Mouse (Mus musculus) gastrocnemius, adult 8-10 months (tissue): ENCODE results near the gene Vmn2r97. TPM values are rescaled to one million over a fixed set of nuclear protein-coding genes. Genes with fewer than 3 reads are reported as not detected.
"Not testable (repeated sequence)": the region's sequence is repeated elsewhere in the genome, so short reads cannot be mapped to it uniquely, and the experiment has no call there.

ENCODE experiments used
- DNase-seq, 2 experiments: peaks; one replicate each; pipeline ENCODE4 v3.0.0; 2022; ENCODE audit warnings: low spot score in 2 of 2
- total RNA-seq, 4 experiments: library from RNA; stranded (reverse); gene quantifications; 2 replicates each; pipeline ENCODE4 v1.2.4; 2022

The Vmn2r97 gene
- total RNA-seq = not detected

DNA sequence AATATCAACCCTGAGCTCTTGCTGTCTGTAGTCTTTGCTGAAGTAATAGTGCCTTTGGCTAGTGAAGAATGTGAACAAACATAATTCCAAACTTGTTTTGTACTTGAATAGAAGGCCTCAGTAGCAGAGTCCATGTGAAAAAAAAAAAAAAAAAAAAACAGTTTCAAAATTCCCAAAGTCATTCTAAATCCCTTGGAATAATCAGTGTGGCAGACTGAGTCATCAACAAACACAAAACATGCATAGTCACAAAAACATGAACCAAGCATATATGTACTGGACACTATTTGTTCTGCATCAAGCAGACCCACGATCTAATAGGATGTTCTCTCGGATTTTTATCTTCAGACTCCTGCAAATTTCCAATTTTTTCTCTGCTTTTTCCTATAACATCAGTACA is at the start of gene Vmn2r97:
Gene Vmn2r97 (plus strand): TSS at position 301 of the 400 bp plus-strand sequence.
- DNase-seq = not testable (repeated sequence)

DNA sequence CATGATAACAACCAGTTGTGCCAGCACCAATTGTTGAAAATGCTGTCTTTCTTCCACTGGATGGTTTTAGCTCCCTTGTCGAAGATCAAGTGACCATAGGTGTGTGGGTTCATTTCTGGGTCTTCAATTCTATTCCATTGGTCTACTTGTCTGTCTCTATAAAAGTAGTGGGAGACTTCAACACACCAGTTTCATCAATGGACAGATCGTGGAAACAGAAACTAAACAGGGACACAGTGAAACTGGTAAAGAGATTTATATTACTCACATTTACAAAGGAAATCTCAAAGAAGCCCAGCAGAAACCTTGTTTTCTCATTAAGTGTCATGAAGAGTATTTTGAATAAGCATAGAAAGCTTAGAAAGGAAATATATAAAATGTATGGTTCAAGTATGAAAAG is 31.7 kb upstream of the Vmn2r97 start:
- not testable (repeated sequence) for DNase-seq

DNA sequence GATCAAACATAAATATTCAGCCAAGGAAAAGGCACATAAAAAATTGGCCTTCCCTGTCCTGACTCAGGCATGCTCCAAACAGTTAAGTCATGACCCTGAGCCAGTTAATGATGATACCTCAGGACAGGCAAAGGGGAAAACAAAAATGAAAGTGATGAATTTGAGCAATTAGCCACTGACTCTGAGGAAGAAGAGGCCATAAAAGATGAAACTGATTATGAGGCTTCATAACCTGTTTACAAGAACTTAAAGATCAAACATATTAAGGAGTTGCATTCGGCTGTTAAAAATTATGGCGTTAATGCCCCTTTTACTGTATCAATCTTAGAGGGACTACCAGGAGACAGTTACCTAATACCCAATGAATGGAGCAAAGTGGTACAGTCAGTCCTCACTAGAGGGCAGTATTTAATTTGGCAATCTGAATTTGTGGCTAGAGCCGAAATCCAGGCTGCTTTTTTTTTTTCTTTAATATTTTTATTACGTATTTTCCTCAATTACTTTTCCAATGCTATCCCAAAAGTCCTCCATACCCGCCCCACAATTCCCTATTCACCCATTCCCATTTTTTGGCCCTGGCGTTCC is 24.3 kb upstream of the Vmn2r97 start:
- DNase-seq = no peak

- DNase-seq = not testable (repeated sequence)
These were observed 43.7 kb downstream of the Vmn2r97 start for GRCm38 (mm10) chr17:18957800-18958199.

DNA sequence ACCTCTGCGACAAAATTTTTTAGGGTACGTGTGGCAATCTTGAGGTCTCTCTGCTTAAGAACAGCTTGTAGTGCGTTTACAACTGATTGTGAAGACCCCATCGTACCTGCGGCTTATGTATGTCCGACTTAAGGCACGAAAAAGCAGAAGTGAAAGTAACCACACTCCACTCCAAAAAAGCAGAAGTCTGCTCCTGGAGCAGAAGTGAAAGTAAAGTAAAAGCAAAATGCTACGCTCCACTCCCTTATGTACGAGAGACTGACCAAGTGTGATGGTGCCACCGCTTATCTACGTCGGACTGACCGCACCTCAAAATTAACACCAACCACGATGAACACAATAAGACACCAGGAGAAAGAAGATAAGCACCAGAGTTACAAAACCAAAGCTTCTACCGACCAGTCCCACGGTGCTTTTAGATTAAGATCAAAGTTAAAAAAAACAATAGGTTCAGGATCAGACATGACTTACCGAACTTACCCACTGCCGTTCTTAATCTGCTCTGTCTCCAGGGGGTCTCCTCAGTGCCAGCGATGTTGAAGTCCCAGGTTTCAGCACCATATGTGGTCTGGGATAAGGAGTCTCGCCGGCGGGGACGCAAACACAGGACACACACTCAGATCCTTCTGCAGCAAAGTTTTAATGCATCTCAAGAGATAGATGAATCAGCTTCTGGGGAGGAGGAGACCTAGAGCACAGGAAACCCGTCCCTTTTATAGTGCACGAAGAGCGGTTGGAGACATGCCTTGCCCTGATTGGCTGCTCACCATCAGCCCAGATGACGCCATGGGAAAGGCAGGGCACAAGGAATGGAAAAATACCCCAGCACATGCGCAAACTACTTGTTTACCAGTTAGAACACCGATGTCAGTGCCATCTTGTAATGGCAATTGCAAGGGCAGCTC is 54.5 kb downstream of the Vmn2r97 start:
- no peak for DNase-seq

Other genes starting within 250 kb of the Vmn2r97 start
- gene Vmn2r98, start 139.2 kb downstream of the Vmn2r97 start, total RNA-seq = not detected